Mouse (Mus musculus): ENCODE data around the gene Fgfr2.
A peak's percentile ranks its signal among the peaks of the same experiment; 100 is the strongest.

DNA sequence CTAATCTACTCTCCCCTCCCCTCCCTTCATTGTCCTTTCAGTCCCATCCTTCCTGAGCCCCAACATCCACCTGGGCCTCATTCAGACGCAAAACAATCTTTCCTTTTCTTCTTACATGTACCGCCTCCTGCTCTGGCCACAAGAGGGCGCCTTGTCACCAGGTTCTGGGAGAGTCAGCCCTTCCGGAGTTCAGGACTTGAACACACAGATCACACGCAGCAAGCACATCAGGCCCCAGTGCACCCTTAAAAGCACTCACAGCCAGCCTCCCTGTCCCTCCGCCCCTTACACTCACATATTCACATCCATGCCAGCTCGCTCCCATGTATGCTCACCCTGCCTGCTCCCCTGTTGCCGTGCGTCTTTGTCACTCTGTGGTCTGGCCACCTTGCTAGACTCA is 467.1 kb downstream of the Fgfr2 start:
- TF ChIP-seq CTCF (IDR thresholded peaks at IDR 0.05; ENCODE audit: borderline replicate concordance, insufficient read depth, low read length) (peak; percentile 91), POLR2A (IDR thresholded peaks at IDR 0.05; ENCODE audit: low read depth, low read length) (no peak)
